Mouse (Mus musculus) left cerebral cortex, postnatal 4 days (tissue): ENCODE measurements around the gene Il22ra2. TPM values are rescaled to one million over a fixed set of nuclear protein-coding genes. Genes with fewer than 3 reads are reported as not detected.

ENCODE experiments used
- DNase-seq: peaks from one replicate; pipeline ENCODE4 v3.0.0-alpha.2; 2022
- intact Hi-C: fragments of 180-260 bp; cut with DNase I; formaldehyde crosslinking; loops from one replicate; pipeline ENCODE4 v1.15.1; 2025
- total RNA-seq, 2 experiments: library from RNA; stranded (reverse); gene quantifications; 2 replicates each; pipeline ENCODE4 v1.2.3; 2021

Il22ra2 gene
- not detected for total RNA-seq

DNA sequence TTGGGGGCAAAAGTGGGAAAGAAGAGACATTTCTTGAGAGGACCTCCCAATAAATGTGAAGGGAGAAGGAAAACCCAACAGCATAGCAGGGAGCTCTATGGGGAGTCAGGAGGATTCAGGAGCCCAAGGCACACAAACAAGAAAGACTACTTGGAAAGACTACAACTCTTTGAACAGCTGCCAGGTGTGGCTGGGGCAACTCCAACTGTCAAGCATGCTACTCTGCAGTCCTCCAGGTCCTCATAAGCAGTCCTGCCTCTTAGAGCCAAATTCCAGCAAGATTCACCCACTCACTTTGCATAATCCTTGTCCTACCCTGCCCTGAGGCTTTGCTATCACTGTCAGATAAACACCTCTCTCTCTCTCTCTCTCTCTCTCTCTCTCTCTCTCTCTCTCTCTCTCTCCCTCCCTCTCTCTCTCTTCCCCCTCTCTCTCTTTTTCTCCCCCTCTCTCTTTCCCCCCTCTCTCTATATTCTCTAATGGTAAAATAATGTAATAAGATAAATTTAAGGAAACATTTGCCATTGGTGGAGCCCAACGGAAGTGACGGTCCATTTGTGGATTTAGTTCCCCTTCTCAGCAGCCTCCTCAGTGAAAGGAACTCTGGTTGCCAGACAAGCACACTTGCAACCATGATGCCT lies at the start of gene Il22ra2:
Il22ra2 (plus strand) TSS at position 591 of the 641 bp plus-strand sequence.
- DNase-seq = no peak
- intact Hi-C loops = no loop called here

DNA sequence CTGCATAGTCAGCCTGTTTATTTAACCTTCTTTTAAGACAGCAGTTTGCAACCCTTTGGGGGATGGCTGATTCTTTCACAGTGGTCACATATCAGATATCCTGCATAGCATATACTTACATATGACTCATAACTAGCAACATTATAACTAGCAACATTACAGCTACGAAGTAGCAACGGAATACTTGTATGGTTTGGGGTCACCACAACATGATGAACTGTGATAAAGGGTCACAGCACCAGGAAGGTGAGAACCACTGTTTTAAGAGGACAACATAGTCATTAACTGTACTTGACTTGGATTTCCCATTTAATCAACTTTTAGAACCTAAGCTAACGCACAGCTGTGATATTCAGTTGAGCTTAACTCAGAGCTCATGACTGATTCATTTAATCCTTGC lies 44.2 kb upstream of the Il22ra2 start:
- intact Hi-C loops = no loop called here
- no peak for DNase-seq

DNA sequence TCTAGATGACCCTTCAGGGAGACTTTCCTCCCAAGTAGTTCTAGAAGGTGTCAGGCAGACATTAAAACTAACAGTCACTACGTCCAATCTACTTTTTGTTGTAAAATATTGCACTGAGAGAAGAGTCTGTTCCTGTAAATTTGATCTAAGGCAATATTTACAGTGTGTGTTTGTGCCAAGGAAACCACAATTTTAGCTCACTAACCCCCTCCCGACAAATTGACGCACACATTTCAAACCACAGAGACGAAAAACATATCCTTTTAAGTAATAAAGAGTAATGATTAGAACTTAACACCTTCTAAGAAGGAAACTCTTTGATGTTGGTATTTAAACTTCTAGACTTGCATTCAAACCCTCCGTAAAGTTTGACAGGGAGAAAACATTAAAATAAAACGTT lies 43.8 kb upstream of the Il22ra2 start:
- DNase-seq = no peak
- intact Hi-C loops = no loop called here

DNA sequence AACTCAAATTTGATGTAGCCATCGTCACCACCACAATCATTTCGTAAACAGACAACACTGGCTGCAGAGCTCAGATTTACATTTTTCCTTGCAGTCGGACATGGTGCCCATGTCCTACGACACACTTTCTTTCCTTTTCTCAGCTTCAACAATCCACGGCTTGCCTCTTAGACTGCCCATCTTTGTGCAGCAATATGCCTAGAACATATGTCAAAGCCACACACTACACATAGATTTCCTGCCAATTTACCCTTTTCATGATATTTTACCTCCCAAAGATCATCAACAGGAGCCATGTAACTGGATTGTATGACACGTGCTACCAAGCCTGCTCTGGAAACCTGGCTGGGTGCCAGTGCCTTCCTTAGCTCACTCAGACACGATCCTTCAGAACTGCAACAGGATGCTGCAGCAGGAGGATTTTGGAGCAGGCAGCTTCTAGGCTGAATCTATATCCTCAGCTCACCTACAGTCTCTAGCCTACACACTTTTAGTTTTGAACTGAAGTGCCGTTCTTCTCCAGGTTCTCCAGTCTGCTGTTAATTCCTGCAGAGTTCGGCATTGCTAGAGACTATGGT lies 43.3 kb upstream of the Il22ra2 start:
- intact Hi-C loops = no loop called here
- peak; percentile 53 for DNase-seq

DNA sequence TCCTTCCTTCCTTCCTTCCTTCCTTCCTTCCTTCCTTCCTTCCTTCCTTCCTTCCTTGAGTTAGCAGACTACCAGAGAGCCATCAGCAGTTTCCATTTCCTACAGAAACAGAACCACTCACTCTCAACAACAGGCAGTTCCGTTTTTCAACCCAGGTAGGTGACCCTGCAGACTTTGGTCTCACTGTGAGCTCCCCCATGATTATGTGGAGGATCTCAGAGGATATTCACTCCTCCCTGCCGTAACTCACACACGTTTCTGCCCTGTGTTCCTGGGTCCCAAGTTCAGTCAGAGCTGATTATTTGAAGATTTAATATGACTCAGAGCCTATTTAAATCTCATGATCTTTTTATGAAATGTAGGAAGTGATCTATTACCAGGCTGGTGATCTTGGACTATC lies 41.1 kb upstream of the Il22ra2 start:
- DNase-seq = no peak

DNA sequence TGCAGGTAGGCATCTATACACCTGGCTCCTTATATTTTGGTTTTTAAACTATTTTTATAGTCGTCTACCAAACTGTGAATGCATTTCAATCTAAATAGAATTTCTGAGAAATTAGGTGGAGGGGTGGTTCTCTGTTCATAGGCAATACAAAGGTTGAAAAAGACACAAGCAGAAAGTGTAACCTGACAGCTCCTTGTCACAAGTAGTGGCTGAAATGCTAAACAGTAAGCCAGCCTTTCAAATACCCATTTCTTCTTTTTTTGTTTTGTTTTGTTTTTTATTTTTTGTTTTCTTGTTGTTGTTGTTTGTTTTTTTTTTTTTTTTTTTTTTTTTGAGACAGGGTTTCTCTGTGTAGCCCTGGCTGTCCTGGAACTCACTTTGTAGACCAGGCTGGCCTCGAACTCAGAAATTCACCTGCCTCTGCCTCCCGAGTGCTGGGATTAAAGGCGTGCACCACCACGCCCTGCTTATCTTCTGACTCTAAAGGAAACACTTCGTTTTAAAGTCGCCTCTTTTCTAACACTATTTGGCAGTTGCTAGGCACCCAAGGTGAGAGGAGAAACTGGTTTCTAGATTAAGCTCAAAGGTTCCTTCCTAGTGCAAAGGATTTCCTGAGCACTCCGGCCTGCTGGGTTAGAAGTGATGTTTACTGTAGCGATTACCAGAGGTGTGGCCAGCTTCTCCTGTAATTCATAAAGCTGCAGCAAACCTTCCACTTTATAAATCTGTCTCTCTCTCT lies 39.8 kb upstream of the Il22ra2 start:
- intact Hi-C loops = no loop called here
- no peak for DNase-seq

More for the DNA sequence above, 41.1 kb upstream of the Il22ra2 start:
- intact Hi-C loops = no loop called here

DNA sequence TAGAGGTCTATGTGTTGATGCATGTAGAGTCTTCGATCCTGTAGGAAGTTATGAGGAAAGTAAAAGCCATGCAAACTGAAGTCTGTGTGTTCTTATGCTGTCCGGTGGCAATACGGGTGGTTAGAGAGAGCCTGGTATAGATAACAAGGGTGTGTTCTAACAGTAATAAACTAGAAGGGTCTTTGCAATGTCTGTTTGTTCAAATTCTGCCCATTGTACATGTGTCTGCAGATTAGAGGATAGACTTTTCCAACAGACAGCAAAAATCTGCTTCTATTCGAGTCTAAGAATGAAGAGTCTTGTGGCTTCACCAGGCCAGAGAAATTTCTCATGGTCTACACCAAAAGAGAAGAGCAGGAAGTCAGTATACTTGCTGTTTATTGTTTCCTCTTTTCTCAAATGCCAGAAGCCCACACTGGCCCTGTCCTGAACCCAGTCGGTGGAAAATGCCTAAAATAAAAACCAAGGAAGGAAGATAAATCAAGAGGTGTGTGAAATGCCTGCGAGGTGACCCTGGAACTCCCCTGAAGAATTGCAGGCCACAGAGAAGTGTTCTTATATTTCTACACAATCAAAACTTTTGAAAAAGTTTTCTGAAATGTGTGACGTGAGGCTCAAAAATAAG lies 38.9 kb upstream of the Il22ra2 start:
- no peak for DNase-seq
- intact Hi-C loops = no loop called here

DNA sequence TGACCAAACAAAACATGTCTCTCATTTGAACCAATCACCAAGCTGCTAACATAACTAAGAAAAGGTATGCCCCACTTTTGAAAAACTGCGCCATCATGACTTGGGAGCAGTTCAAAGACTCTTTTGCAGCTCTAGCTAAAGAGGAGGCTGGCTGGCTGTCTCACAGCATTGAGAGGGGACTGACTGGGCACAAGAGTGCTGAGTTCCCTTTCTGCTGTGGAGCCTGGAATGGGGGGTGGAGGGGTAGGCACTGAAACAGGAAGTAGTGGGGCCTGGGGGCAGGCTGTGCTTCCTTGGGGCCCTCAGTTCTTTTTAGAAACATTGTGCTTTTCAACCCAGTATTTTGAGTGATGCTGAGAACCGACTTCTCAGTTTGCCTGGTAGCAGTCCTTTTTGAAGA lies 37.7 kb upstream of the Il22ra2 start:
- intact Hi-C loops = no loop called here
- no peak for DNase-seq

DNA sequence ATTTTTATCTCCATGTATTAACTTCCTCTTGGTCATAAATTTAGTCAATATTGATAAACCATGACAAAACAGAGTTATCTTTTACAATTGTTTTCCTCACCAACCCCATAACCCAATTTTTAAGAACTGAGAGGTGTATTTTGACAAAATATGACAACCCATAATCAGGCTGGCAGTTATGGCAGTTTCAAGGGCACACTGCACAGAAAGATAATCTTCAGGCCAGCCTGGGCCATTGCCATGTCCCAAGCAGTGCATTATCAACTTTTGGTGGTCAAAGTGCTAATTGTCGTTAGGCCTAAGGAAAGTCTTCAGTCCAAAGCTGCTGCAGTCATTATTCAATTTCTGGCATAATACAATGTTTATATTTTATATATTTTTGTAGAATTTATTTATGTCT lies 37.0 kb upstream of the Il22ra2 start:
- DNase-seq = no peak
- intact Hi-C loops = no loop called here

DNA sequence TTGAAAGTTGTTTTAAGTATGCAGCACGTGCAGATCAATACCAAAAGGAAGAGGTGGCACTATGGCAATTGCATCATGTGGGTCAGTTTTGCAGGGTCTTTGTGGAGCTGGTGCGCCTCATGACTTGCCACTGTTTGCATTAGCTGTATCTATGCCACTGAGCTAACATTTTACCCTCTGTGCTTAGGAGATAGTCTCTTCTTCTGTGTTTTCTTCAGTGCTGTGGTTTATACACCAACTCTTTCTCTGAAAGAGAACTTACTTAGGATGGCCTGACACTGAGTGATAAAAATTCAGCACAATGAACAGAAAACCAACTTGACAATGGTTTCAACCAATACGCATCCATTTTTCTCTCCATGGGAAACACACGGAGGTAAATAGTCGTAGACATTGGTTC lies 35.9 kb upstream of the Il22ra2 start:
- no peak for DNase-seq
- intact Hi-C loops = no loop called here

DNA sequence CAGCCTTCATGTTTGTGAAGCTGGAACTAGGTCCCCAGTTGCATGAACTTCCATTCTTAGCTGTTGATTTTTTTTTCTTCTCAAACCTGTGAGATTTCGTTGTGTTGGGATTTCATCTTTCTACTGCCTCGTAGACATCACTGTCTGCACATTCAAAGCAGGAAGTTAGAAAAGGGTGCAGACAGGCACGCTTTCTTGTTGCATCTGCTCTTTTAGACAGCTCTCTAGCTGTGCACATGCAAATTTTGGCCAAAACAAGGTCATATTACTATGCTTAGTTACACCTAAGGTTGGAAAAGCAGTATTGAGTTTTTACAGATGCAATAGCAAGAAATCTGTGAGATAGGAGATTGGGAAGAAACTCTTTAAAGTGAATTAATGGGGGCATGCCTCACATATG lies 34.5 kb upstream of the Il22ra2 start:
- DNase-seq = no peak
- intact Hi-C loops = no loop called here

DNA sequence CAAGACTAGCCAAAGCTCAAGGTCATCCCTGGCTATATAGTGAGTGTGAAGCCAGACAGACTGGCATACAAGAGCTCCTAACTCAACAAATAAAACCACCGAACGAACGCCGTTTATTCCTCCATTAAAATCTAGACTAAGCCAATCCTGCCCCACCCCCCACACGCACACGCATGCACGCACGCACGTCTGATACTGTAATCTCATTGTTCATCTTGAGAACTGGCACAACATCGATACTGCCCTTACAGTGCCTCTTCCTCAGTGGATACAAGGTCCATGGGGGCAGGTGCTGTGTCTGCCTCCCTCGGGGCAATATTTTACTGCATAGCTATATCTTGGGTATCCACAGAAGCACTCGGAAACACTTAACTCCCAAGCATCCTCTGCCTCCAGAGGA lies 32.2 kb upstream of the Il22ra2 start:
- intact Hi-C loops = no loop called here

DNA sequence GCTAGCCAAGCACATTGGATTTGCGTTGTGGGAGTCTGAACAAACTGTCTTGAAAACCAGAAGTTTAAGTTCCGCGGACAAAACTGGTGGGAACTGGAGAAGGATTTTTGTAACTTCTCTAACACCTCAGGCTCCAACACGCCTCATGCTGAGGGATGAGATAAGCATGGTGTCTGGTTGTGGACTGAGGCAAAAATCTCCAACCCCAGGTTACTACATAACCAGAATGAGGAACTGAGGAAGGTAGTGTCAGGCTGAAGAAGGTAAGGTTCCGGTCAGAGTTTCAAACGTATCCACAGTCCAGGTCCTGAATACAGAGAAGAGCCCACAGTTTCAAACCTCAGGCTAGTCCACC lies 30.5 kb upstream of the Il22ra2 start:
- intact Hi-C loops = no loop called here

More for the DNA sequence above, 32.2 kb upstream of the Il22ra2 start:
- no peak for DNase-seq

DNA sequence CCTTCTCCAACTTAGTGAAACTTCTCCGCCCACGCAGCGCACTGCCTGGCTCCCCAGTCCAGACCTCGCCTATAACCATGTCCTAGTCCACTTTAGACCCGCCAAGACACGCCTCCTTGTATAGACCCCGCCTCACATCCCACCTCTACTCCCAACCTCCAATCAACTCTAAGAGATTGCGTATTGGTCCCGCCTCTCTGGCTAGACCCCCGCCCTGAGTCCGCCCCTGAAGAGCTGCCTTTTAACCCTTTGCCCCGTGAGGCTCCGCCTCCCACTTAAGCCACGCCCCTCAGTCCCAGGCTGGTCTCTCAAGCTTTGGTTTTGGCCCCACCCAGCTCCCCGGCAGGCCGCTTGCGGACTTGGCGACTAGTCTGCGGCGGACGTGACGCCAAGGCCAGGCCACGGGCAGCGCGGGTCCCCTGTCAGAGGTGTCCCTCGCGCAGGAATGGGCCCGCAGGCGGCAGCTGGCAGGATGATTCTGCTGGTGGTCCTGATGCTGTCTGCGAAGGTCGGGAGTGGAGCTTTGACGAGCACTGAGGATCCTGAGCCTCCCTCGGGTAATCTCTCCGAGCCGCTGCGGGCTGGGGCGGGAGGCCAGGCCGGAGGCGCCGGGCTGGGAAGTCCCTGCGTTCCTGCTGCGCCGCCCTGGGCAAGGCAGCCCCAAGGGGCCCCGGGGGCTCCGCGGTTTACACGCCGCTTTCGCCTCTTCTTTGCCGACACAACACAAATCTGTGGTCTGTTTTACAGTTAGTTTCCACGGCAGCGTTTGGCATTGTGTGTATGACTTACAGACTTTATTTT lies 30.0 kb upstream of the Il22ra2 start, which contains the start of gene Ifngr1:
Ifngr1 (plus strand) TSS at position 309 of the 801 bp plus-strand sequence.
- intact Hi-C loops = no loop called here
- DNase-seq = peak; percentile 99

More for the DNA sequence above, 30.5 kb upstream of the Il22ra2 start:
- no peak for DNase-seq

DNA sequence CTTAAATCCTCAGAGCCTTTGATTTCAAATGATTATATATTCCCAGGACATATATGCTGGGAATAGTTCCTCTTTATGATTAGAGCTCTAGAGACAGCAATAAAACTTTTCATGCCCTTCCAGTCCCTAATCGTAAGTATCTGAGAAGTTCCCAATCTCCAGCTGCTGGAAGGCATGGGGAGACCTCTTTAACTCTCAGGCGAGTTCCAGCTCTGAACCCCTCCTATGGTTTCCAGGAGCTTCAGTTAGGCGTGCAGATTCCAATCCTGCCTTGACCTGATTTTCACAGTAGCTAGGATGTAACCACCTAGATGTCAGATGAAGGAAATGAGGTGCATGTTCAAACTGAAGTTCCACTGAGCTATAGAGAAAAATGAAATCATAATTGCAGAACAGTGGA lies 29.2 kb upstream of the Il22ra2 start:
- DNase-seq = no peak
- intact Hi-C loops = no loop called here

DNA sequence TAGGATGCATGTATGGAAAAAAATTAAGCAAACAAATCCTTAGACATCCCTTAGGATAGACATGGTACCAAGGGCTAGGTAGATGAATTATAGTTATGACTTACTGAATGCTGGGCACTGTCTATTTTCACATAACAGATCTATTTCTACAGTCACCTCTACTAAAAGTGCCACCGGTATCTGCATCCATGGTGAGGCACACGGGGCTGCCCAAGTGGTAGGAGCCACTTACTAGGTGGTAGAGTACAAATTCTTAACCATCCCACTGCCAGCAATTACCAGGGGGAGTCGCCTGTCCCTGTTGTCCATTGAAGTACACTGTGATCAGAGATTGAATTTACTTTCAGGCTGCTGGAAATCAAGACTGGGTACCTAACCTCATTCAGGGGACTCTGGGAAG lies 28.5 kb upstream of the Il22ra2 start:
- no peak for DNase-seq
- intact Hi-C loops = no loop called here

DNA sequence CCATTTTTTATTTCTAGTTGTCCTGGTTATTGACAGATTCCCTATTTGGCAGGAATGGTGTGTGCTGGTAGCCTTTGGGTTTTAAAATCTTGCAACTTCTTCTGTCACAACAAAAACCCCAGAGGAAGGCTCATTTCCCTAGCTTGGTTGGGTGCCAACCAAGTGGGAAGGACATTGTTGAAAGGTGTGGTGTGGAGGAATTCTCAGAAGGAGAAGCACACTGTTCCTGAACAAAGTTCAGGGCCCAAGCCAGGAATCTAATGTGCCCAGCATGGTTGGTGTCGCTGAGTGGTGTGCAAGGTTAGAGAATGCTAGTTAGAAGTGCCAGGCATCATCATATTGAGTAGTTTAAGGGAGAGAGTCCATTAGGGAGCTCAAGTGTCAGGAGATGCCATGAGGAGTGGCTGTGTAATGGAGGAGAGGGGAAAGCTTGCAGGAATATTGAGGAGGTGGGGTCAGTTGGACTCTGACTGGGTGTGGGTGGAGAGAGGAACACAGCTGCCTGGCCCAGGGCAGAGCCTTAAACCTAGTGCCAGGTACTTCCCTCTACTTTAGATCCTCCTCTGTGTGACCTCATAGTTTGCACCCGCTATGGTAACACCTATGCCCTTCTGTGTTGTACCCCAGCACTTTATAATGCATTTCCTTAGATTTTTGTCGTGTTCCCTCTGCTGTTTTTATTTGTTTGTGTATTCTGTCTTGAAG lies 27.4 kb upstream of the Il22ra2 start:
- intact Hi-C loops = no loop called here

DNA sequence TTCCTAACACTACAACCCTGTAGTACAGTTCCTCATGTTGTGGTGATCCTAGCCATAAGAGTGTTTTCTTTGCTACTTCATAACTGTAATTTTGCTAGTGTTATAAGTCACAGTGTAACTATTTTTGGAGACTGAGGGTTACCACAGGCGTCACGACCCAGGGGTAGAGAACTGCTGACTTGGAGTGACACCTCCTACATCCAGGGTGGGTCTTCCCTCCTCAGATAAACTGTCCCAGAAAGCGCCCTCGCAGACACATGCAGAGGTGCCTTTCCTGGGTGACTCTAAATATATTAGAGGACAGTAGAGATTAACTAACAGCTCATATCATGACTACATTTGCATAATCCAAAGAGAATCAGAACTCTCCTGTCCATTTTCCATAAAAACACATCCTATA lies 24.9 kb upstream of the Il22ra2 start:
- no peak for DNase-seq
- intact Hi-C loops = no loop called here

More for the DNA sequence above, 27.4 kb upstream of the Il22ra2 start:
- DNase-seq = no peak

DNA sequence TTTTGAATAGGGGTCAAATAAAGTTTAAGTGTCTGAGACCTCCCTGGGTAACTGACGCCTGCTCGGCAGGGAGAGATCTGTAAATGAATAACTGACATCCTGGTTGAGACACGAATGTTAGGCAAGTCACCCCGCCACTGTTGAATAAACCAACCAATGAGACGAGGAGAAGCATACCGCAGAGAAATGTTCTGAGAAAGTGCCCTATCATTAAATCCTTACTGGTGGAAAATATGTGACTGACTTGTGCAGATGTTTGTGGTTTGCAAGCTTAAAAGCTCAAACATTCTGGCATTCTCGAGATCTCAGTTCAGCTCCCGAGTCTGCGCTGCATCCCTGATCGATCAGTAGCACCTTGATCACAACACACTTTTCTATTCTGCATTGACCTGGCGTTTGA lies 23.7 kb upstream of the Il22ra2 start:
- intact Hi-C loops = no loop called here

More for the DNA sequence above, 23.7 kb upstream of the Il22ra2 start:
- DNase-seq = no peak
